Mouse (Mus musculus): ENCODE data around the gene Gm45711. TPM values are rescaled to one million over a fixed set of nuclear protein-coding genes. Genes with fewer than 3 reads are reported as not detected.
"Not testable (repeated sequence)": the region's sequence is repeated elsewhere in the genome, so short reads cannot be mapped to it uniquely, and the experiment has no call there.

Gm45711 gene
- polyA plus RNA-seq, 1 experiment from 2014 or later, result not detected

GRCm38 (mm10) chr8:104340233-104341105 is 30.6 kb upstream of the Gm45711 start:
- H3K27me3 ChIP-seq, result no peaks in the 10 kb centered on the region
- H3K9ac ChIP-seq, result peak overlapping the region; percentile 87
- H3K9me3 ChIP-seq (replicated peaks), result no peaks in the 10 kb centered on the region
- under 1% methylated on average over 53 of the region's 54 CpGs for WGBS
- peak overlapping the region; percentile 93 for H3K27ac ChIP-seq
- ATAC-seq (replicated peaks; ENCODE audit: insufficient number of reproducible peaks, insufficient read depth, low FRiP score, low read depth), result peak; percentile 76
- H3K36me3 ChIP-seq, result peaks cover 10% of the 10 kb centered on the region
- H3K4me3 ChIP-seq, result peak overlapping the region; percentile 78
- peaks cover 35% of the 10 kb centered on the region for H3K4me1 ChIP-seq (replicated peaks)
- peak overlapping the region; percentile 89 for H3K4me2 ChIP-seq

- no peak for ATAC-seq (replicated peaks; ENCODE audit: insufficient number of reproducible peaks, insufficient read depth, low FRiP score, low read depth)
- H3K27ac ChIP-seq, result peak overlapping the region; percentile 93
- peak overlapping the region; percentile 78 for H3K4me3 ChIP-seq
- H3K9ac ChIP-seq, result peak overlapping the region; percentile 87
- peak overlapping the region; percentile 89 for H3K4me2 ChIP-seq
- H3K9me3 ChIP-seq (replicated peaks), result no peaks in the 10 kb centered on the region
- no peaks in the 10 kb centered on the region for H3K27me3 ChIP-seq
- peaks cover 35% of the 10 kb centered on the region for H3K4me1 ChIP-seq (replicated peaks)
- 1% methylated on average over 6 of the region's 6 CpGs for WGBS
- H3K36me3 ChIP-seq, result peaks cover 4% of the 10 kb centered on the region; the same call in 1 of the 2 replicates
Measured at GRCm38 (mm10) chr8:104339983-104340232, 30.0 kb upstream of the Gm45711 start.

GRCm38 (mm10) chr8:104339229-104339982 is 29.5 kb upstream of the Gm45711 start, which contains the start of gene Cmtm3:
TSS of gene Cmtm3 (plus strand) at chr8:104339410.
- Histone ChIP-seq H3K4me2 (peak within 1 kb of the TSS; percentile 89), H3K4me3 (peak within 1 kb of the TSS; percentile 78), H3K27ac (peak within 1 kb of the TSS; percentile 93), H3K9ac (peak within 1 kb of the TSS; percentile 87), H3K27me3 (no peaks in the 10 kb centered on the region), H3K36me3 (no peaks in the 10 kb centered on the region), H3K4me1 (replicated peaks) (peaks cover 33% of the 10 kb centered on the region), H3K9me3 (replicated peaks) (no peaks in the 10 kb centered on the region)
- WGBS, result 19% methylated on average over 17 of the region's 18 CpGs
- ATAC-seq (replicated peaks; ENCODE audit: insufficient number of reproducible peaks, insufficient read depth, low FRiP score, low read depth), result no peak

- Histone ChIP-seq H3K4me3 (no peak overlapping the region), H3K4me1 (replicated peaks) (peaks cover 25% of the 10 kb centered on the region), H3K9ac (no peak overlapping the region), H3K9me3 (replicated peaks) (no peaks in the 10 kb centered on the region), H3K36me3 (no peaks in the 10 kb centered on the region), H3K4me2 (no peak overlapping the region), H3K27me3 (no peaks in the 10 kb centered on the region), H3K27ac (no peak overlapping the region)
- ATAC-seq (replicated peaks; ENCODE audit: insufficient number of reproducible peaks, insufficient read depth, low FRiP score, low read depth), result no peak
- WGBS, result 47% methylated on average over 3 of the region's 3 CpGs
Measured at GRCm38 (mm10) chr8:104337890-104338289, 28.0 kb upstream of the Gm45711 start.

- 74% methylated on average over 1 of the region's 1 CpGs for WGBS
- H3K9ac ChIP-seq, result no peak overlapping the region
- H3K9me3 ChIP-seq (replicated peaks), result no peaks in the 10 kb centered on the region
Measured at GRCm38 (mm10) chr8:104336806-104337205, 26.9 kb upstream of the Gm45711 start.

GRCm38 (mm10) chr8:104334196-104334595 is 24.3 kb upstream of the Gm45711 start:
- Histone ChIP-seq H3K36me3 (no peaks in the 10 kb centered on the region), H3K27ac (no peak overlapping the region), H3K9ac (no peak overlapping the region), H3K27me3 (no peaks in the 10 kb centered on the region; the same call in 1 of the 2 replicates), H3K9me3 (replicated peaks) (no peaks in the 10 kb centered on the region), H3K4me1 (replicated peaks) (no peaks in the 10 kb centered on the region), H3K4me3 (no peak overlapping the region), H3K4me2 (no peak overlapping the region)
- WGBS, result 72% methylated on average over 1 of the region's 1 CpGs
- ATAC-seq (replicated peaks; ENCODE audit: insufficient number of reproducible peaks, insufficient read depth, low FRiP score, low read depth), result no peak

More at GRCm38 (mm10) chr8:104336806-104337205, 26.9 kb upstream of the Gm45711 start:
- peaks cover 15% of the 10 kb centered on the region for H3K4me1 ChIP-seq (replicated peaks)
- no peaks in the 10 kb centered on the region for H3K27me3 ChIP-seq
- H3K4me2 ChIP-seq, result no peak overlapping the region
- no peaks in the 10 kb centered on the region for H3K36me3 ChIP-seq
- H3K27ac ChIP-seq, result no peak overlapping the region
- H3K4me3 ChIP-seq, result no peak overlapping the region
- no peak for ATAC-seq (replicated peaks; ENCODE audit: insufficient number of reproducible peaks, insufficient read depth, low FRiP score, low read depth)

GRCm38 (mm10) chr8:104333786-104334185 is 23.9 kb upstream of the Gm45711 start:
- 68% methylated on average over 5 of the region's 5 CpGs for WGBS
- H3K27ac ChIP-seq, result no peak overlapping the region
- ATAC-seq (replicated peaks; ENCODE audit: insufficient number of reproducible peaks, insufficient read depth, low FRiP score, low read depth), result no peak
- H3K36me3 ChIP-seq, result no peaks in the 10 kb centered on the region
- no peaks in the 10 kb centered on the region for H3K9me3 ChIP-seq (replicated peaks)
- no peak overlapping the region for H3K9ac ChIP-seq
- no peak overlapping the region for H3K4me2 ChIP-seq
- H3K27me3 ChIP-seq, result no peaks in the 10 kb centered on the region; the same call in 1 of the 2 replicates
- no peaks in the 10 kb centered on the region for H3K4me1 ChIP-seq (replicated peaks)
- no peak overlapping the region for H3K4me3 ChIP-seq

- H3K36me3 ChIP-seq, result no peaks in the 10 kb centered on the region
- H3K4me1 ChIP-seq (replicated peaks), result no peaks in the 10 kb centered on the region
- no peak overlapping the region for H3K4me3 ChIP-seq
- H3K9me3 ChIP-seq (replicated peaks), result no peaks in the 10 kb centered on the region
- WGBS, result 47% methylated on average over 5 of the region's 5 CpGs
- no peak overlapping the region for H3K27ac ChIP-seq
- no peaks in the 10 kb centered on the region; the same call in 1 of the 2 replicates for H3K27me3 ChIP-seq
- H3K9ac ChIP-seq, result no peak overlapping the region
- ATAC-seq (replicated peaks; ENCODE audit: insufficient number of reproducible peaks, insufficient read depth, low FRiP score, low read depth), result no peak
- H3K4me2 ChIP-seq, result no peak overlapping the region
Measured at GRCm38 (mm10) chr8:104332665-104333631, 23.1 kb upstream of the Gm45711 start.

- H3K9ac ChIP-seq; ATAC-seq (replicated peaks; ENCODE audit: insufficient number of reproducible peaks, insufficient read depth, low FRiP score, low read depth); H3K9me3 ChIP-seq (replicated peaks); H3K36me3 ChIP-seq; H3K4me3 ChIP-seq; H3K4me2 ChIP-seq; H3K4me1 ChIP-seq (replicated peaks); H3K27ac ChIP-seq; H3K27me3 ChIP-seq: not testable (repeated sequence)
- 78% methylated on average over 12 of the region's 12 CpGs for WGBS
Measured at GRCm38 (mm10) chr8:104321930-104322329, 12.0 kb upstream of the Gm45711 start, which contains the start of gene Cmtm2b. TSS of gene Cmtm2b (plus strand) at chr8:104322230.

GRCm38 (mm10) chr8:104321267-104321666 is 11.4 kb upstream of the Gm45711 start, which contains the start of gene Gm11020:
TSS of gene Gm11020 (plus strand) at chr8:104321567.
- ATAC-seq (replicated peaks; ENCODE audit: insufficient number of reproducible peaks, insufficient read depth, low FRiP score, low read depth); H3K27ac ChIP-seq; H3K4me1 ChIP-seq (replicated peaks); H3K4me3 ChIP-seq; H3K36me3 ChIP-seq; H3K9me3 ChIP-seq (replicated peaks); H3K9ac ChIP-seq; H3K27me3 ChIP-seq; H3K4me2 ChIP-seq: not testable (repeated sequence)
- WGBS, result 79% methylated on average over 11 of the region's 11 CpGs
